Mouse (Mus musculus): Measurements from ENCODE around the gene Ttc13.

DNA sequence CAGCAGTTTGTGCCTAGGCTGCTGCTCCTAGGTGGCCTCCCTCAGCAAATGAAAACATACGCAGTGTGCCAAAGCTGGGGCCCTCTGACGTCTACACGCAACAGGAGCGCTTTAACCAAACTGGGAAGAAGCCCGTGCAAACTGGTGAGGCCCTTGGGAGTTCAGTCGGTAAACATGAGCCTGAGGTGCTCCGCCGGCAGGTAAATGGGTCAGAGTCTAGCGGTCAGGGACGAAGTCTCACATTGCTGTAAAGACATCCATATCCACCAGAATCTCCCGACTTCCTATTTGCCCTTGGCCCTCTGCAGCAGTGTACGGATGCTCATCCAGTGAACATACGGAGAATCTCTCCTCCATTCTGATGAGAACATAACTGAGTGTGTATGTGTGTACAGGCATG lies 24.9 kb upstream of the Ttc13 start:
- no peak for TF ChIP-seq CTCF (IDR thresholded peaks at IDR 0.05; ENCODE audit: low read depth, low read length)
- no peak for TF ChIP-seq POLR2A (IDR thresholded peaks at IDR 0.05; ENCODE audit: extremely low read depth, insufficient read depth, low read length)

All from liver, adult 2 months (tissue).